Mouse (Mus musculus): ENCODE measurements around the gene Bex3.

DNA sequence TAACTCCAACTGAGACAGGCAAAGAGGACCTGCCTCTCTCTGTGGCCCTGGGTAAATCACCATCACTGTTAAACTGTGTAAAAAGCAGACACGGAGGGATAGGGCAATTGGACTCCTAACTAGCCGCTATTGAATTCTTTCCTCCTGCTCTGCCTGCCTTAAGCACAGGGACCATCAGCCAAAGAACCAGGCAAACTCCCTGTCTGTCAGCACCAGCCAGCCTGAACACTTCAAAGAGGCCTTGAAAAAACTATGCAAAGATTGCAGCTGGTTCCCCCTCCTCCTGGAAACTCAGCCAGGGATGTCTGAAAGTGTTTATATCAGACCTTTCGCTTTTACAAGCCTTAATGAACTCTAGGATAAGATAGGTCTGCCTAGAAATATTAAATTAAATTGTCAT, 4.5 kb downstream of the Bex3 start:
- no peak for TF ChIP-seq CTCF (IDR thresholded peaks at IDR 0.05; ENCODE audit: borderline replicate concordance, control insufficient read depth, extremely low read depth, insufficient read depth, low read length, poor library complexity)
- no peak for TF ChIP-seq POLR2A (IDR thresholded peaks at IDR 0.05; ENCODE audit: control insufficient read depth, extremely low read depth, insufficient read depth, low read length, poor library complexity)

Measured in thymus, adult 2 months (tissue).